Mouse (Mus musculus) embryo, embryonic 11.5 days (tissue): ENCODE data around the gene Fam193b.
"Not testable (repeated sequence)": the region's sequence is repeated elsewhere in the genome, so short reads cannot be mapped to it uniquely, and the experiment has no call there.

Experiments
- DNase-seq: peaks from one replicate; pipeline ENCODE4 v3.0.0-alpha.2; 2012; ENCODE audit warnings: low read depth, low spot score

Gene Fam193b

GRCm38 (mm10) chr13:55571977-55572376 lies 1.1 kb upstream of the Fam193b start:
- DNase-seq, result no peak

- no peak for DNase-seq
These were observed 490 bp downstream of the Fam193b start for GRCm38 (mm10) chr13:55570286-55570973.

GRCm38 (mm10) chr13:55569726-55570285 lies 1.1 kb downstream of the Fam193b start:
- DNase-seq, result no peak

GRCm38 (mm10) chr13:55568524-55568923 lies 2.4 kb downstream of the Fam193b start:
- not testable (repeated sequence) for DNase-seq

- DNase-seq, result no peak
These were observed 3.0 kb downstream of the Fam193b start for GRCm38 (mm10) chr13:55567949-55568348.

GRCm38 (mm10) chr13:55567001-55567400 lies 3.9 kb downstream of the Fam193b start:
- no peak for DNase-seq

GRCm38 (mm10) chr13:55563266-55563879 lies 7.5 kb downstream of the Fam193b start:
- DNase-seq, result no peak

GRCm38 (mm10) chr13:55557499-55557898 lies 13.4 kb downstream of the Fam193b start:
- DNase-seq, result no peak

GRCm38 (mm10) chr13:55555921-55556320 lies 15.0 kb downstream of the Fam193b start:
- DNase-seq, result no peak

- DNase-seq, result no peak
These were observed 21.9 kb downstream of the Fam193b start for GRCm38 (mm10) chr13:55549061-55549460.

GRCm38 (mm10) chr13:55548426-55548825 lies 22.5 kb downstream of the Fam193b start:
- DNase-seq, result no peak

- no peak for DNase-seq
These were observed 23.0 kb downstream of the Fam193b start for GRCm38 (mm10) chr13:55547916-55548315.

- DNase-seq, result no peak
These were observed 26.1 kb downstream of the Fam193b start for GRCm38 (mm10) chr13:55544792-55545191.

GRCm38 (mm10) chr13:55543447-55543846 lies 27.5 kb downstream of the Fam193b start:
- no peak for DNase-seq

GRCm38 (mm10) chr13:55542891-55543290 lies 28.0 kb downstream of the Fam193b start:
- DNase-seq, result no peak

GRCm38 (mm10) chr13:55540933-55541332 lies 30.0 kb downstream of the Fam193b start:
- no peak for DNase-seq

GRCm38 (mm10) chr13:55536194-55537175 lies 34.4 kb downstream of the Fam193b start, which contains the start of gene Ddx41:
TSS of gene Ddx41 (minus strand) at chr13:55536658.
- DNase-seq, result peak; percentile 99

- DNase-seq, result no peak
These were observed 35.1 kb downstream of the Fam193b start for GRCm38 (mm10) chr13:55535796-55536193.

- DNase-seq, result no peak
These were observed 35.7 kb downstream of the Fam193b start for GRCm38 (mm10) chr13:55535191-55535590.

GRCm38 (mm10) chr13:55529198-55529915 lies 41.6 kb downstream of the Fam193b start, which contains the start of gene Dok3:
TSS of gene Dok3 (minus strand) at chr13:55529296.
- no peak for DNase-seq
